Mouse (Mus musculus) liver, adult 2 months (tissue): ENCODE results near the gene Mrrf. TPM values are rescaled to one million over a fixed set of nuclear protein-coding genes. Genes with fewer than 3 reads are reported as not detected.

Experiments used
- DNase-seq: peaks from one replicate; pipeline ENCODE4 v3.0.0-alpha.2; 2011; ENCODE audit warnings: low read depth, low spot score; ENCODE audit errors: extremely low read depth
- H3K27ac ChIP-seq: fragments of 200-500 bp; replicated peaks from 2 replicates; pipeline ENCODE4 v1.5.1; 2012; ENCODE audit warnings: low read depth, mild to moderate bottlenecking, control low read depth, inconsistent platforms, low read length; ENCODE audit not compliant: insufficient read depth
- H3K27me3 ChIP-seq: fragments of 200-500 bp; 2 replicates; pipeline ENCODE4 v1.6.1; 2012; ENCODE audit warnings: mild to moderate bottlenecking, moderate library complexity, low read length, inconsistent platforms; ENCODE audit not compliant: control insufficient read depth, insufficient read depth
- H3K36me3 ChIP-seq: fragments of 200-500 bp; 2 replicates; pipeline ENCODE4 v1.6.1; 2012; ENCODE audit warnings: low read length, inconsistent platforms; ENCODE audit not compliant: control insufficient read depth, insufficient read depth
- H3K4me1 ChIP-seq: fragments of 200-500 bp; 2 replicates; pipeline ENCODE4 v1.6.1; 2011; ENCODE audit warnings: low read length; ENCODE audit not compliant: control insufficient read depth, insufficient read depth
- H3K4me3 ChIP-seq: fragments of 200-500 bp; 2 replicates; pipeline ENCODE4 v1.5.1; 2011; ENCODE audit warnings: low read depth, mild to moderate bottlenecking, control low read depth, low read length, moderate library complexity; ENCODE audit not compliant: insufficient read depth
- H3K79me2 ChIP-seq: fragments of 200-500 bp; 2 replicates; pipeline ENCODE4 v1.6.1; 2012; ENCODE audit warnings: inconsistent platforms, mild to moderate bottlenecking, low read length, moderate library complexity; ENCODE audit not compliant: control insufficient read depth, insufficient read depth
- H3K9ac ChIP-seq: fragments of 200-500 bp; 2 replicates; pipeline ENCODE4 v1.6.1; 2012; ENCODE audit warnings: low read depth, mild to moderate bottlenecking, control low read depth, inconsistent platforms, low read length
- CTCF ChIP-seq: fragments of 200-500 bp; IDR thresholded peaks from 2 replicates; pipeline ENCODE4 v1.5.1; 2011; ENCODE audit warnings: low read depth, low read length, control low read depth
- POLR2A ChIP-seq: fragments of 200-500 bp; IDR thresholded peaks from 2 replicates; pipeline ENCODE4 v1.6.1; 2011; ENCODE audit warnings: low read length, control low read depth; ENCODE audit not compliant: insufficient read depth; ENCODE audit errors: extremely low read depth
- WGBS: fragments of 180-500 bp; shearing (Covaris S2); methylation state at CpG from one replicate; pipeline ENCODE4 v1.1.7; 2018; 5-methylcytosine and 5-hydroxymethylcytosine counted together
- polyA plus RNA-seq: library from polyadenylated mRNA; depleted of rRNA; stranded (reverse); fragments of >200 nt; gene quantifications from 2 replicates; pipeline ENCODE4 v1.2.3, GENCODE M21; 2012
- total RNA-seq: library from RNA; depleted of rRNA; stranded (reverse); fragments of >200 nt; gene quantifications from 2 replicates; pipeline ENCODE4 v1.2.3, GENCODE M21; 2014

Gene Mrrf
- total and polyA plus RNA-seq, 2 experiments, result 20.0 to 28.0 TPM

GRCm38 (mm10) chr2:36215203-36215739, 79.1 kb downstream of the Mrrf start:
- Histone ChIP-seq H3K36me3 (no peaks in the 10 kb centered on the region), H3K4me3 (no peak overlapping the region), H3K27me3 (no peaks in the 10 kb centered on the region), H3K9ac (no peak overlapping the region), H3K27ac (no peak overlapping the region), H3K4me1 (peaks cover 7% of the 10 kb centered on the region; the same call in 1 of the 2 replicates), H3K79me2 (no peaks in the 10 kb centered on the region)
- DNase-seq, result no peak
- 93% methylated on average over 5 of the region's 5 CpGs for WGBS
- TF ChIP-seq POLR2A (no peak), CTCF (no peak)

- DNase-seq, result peak; percentile 36
- Histone ChIP-seq H3K79me2 (no peaks in the 10 kb centered on the region), H3K4me3 (no peak overlapping the region), H3K27me3 (no peaks in the 10 kb centered on the region), H3K4me1 (peaks cover 7% of the 10 kb centered on the region; the same call in 1 of the 2 replicates), H3K9ac (no peak overlapping the region), H3K36me3 (no peaks in the 10 kb centered on the region), H3K27ac (no peak overlapping the region)
- TF ChIP-seq CTCF (no peak), POLR2A (no peak)
Observed at GRCm38 (mm10) chr2:36216546-36216945, 80.4 kb downstream of the Mrrf start.

- Histone ChIP-seq H3K27ac (peak overlapping the region; percentile 32; the same call in 1 of the 2 replicates), H3K4me3 (peak overlapping the region; percentile 29; the same call in 1 of the 2 replicates), H3K36me3 (no peaks in the 10 kb centered on the region), H3K9ac (0 out of 2 replicates have a peak overlapping the region, but pooled peaks have one; percentile 13), H3K27me3 (no peaks in the 10 kb centered on the region), H3K4me1 (peaks cover 7% of the 10 kb centered on the region; the same call in 1 of the 2 replicates), H3K79me2 (no peaks in the 10 kb centered on the region)
- WGBS, result 62% methylated on average over 4 of the region's 4 CpGs
- no peak for DNase-seq
- TF ChIP-seq POLR2A (no peak), CTCF (no peak)
Observed at GRCm38 (mm10) chr2:36216953-36217573, 80.9 kb downstream of the Mrrf start.

- H3K4me3 ChIP-seq, result no peak overlapping the region
- no peak overlapping the region for H3K27ac ChIP-seq
- no peaks in the 10 kb centered on the region for H3K36me3 ChIP-seq
- H3K4me1 ChIP-seq, result peaks cover 7% of the 10 kb centered on the region; the same call in 1 of the 2 replicates
- 58% methylated on average over 5 of the region's 5 CpGs for WGBS
- H3K79me2 ChIP-seq, result no peaks in the 10 kb centered on the region
- TF ChIP-seq POLR2A (no peak), CTCF (no peak)
- H3K9ac ChIP-seq, result no peak overlapping the region
- no peaks in the 10 kb centered on the region for H3K27me3 ChIP-seq
- no peak for DNase-seq
Observed at GRCm38 (mm10) chr2:36217692-36218233, 81.6 kb downstream of the Mrrf start.

GRCm38 (mm10) chr2:36220106-36220505, 83.9 kb downstream of the Mrrf start:
- no peak for DNase-seq
- TF ChIP-seq POLR2A, result no peak
- TF ChIP-seq CTCF, result no peak
- H3K27me3 ChIP-seq, result no peaks in the 10 kb centered on the region
- no peak overlapping the region for H3K9ac ChIP-seq
- no peaks in the 10 kb centered on the region for H3K36me3 ChIP-seq
- no peak overlapping the region for H3K4me3 ChIP-seq
- peaks cover 7% of the 10 kb centered on the region; the same call in 1 of the 2 replicates for H3K4me1 ChIP-seq
- no peak overlapping the region for H3K27ac ChIP-seq
- 88% methylated on average over 8 of the region's 8 CpGs for WGBS
- no peaks in the 10 kb centered on the region for H3K79me2 ChIP-seq

GRCm38 (mm10) chr2:36220891-36221290, 84.7 kb downstream of the Mrrf start:
- WGBS, result 89% methylated on average over 4 of the region's 4 CpGs
- no peaks in the 10 kb centered on the region for H3K27me3 ChIP-seq
- no peak overlapping the region for H3K9ac ChIP-seq
- H3K79me2 ChIP-seq, result no peaks in the 10 kb centered on the region
- no peak for DNase-seq
- no peak overlapping the region for H3K4me3 ChIP-seq
- H3K36me3 ChIP-seq, result no peaks in the 10 kb centered on the region
- no peak for TF ChIP-seq POLR2A
- TF ChIP-seq CTCF, result no peak
- no peak overlapping the region for H3K27ac ChIP-seq
- peaks cover 5% of the 10 kb centered on the region; the same call in 1 of the 2 replicates for H3K4me1 ChIP-seq
